Mouse (Mus musculus): Measurements from ENCODE around the gene Il9. TPM values are rescaled to one million over a fixed set of nuclear protein-coding genes. Genes with fewer than 3 reads are reported as not detected.
A peak's percentile ranks its signal among the peaks of the same experiment; 100 is the strongest.

Gene Il9
- polyA plus RNA-seq, 1 experiment from 2014 or later: not detected

- no peak overlapping the region for H3K9ac ChIP-seq
- H3K27ac ChIP-seq: no peak overlapping the region
- H3K4me2 ChIP-seq: no peak overlapping the region
- no peaks in the 10 kb centered on the region for H3K36me3 ChIP-seq
- ATAC-seq (ENCODE audit: insufficient number of reproducible peaks, insufficient read depth, low FRiP score, low TSS enrichment, low read depth): no peak
- no peaks in the 10 kb centered on the region for H3K4me1 ChIP-seq
- no peak overlapping the region for H3K4me3 ChIP-seq
- H3K27me3 ChIP-seq: no peaks in the 10 kb centered on the region; the same call in 1 of the 2 replicates
- no peaks in the 10 kb centered on the region for H3K9me3 ChIP-seq
- WGBS: 87% methylated on average over 6 of the region's 6 CpGs
Measured at GRCm38 (mm10) chr13:56471211-56471610, 10.8 kb downstream of the Il9 start.

GRCm38 (mm10) chr13:56468536-56468935 is 13.5 kb downstream of the Il9 start:
- 91% methylated on average over 4 of the region's 4 CpGs for WGBS

GRCm38 (mm10) chr13:56467786-56468185 is 14.3 kb downstream of the Il9 start:
- Histone ChIP-seq H3K36me3 (no peaks in the 10 kb centered on the region), H3K4me2 (no peak overlapping the region), H3K4me3 (no peak overlapping the region), H3K27me3 (no peaks in the 10 kb centered on the region), H3K9me3 (no peaks in the 10 kb centered on the region), H3K27ac (no peak overlapping the region), H3K9ac (no peak overlapping the region), H3K4me1 (no peaks in the 10 kb centered on the region)
- no peak for ATAC-seq (ENCODE audit: insufficient number of reproducible peaks, insufficient read depth, low FRiP score, low TSS enrichment, low read depth)
- 93% methylated on average over 7 of the region's 7 CpGs for WGBS

More at GRCm38 (mm10) chr13:56468536-56468935, 13.5 kb downstream of the Il9 start:
- Histone ChIP-seq H3K27ac (no peak overlapping the region), H3K36me3 (no peaks in the 10 kb centered on the region), H3K27me3 (no peaks in the 10 kb centered on the region), H3K9me3 (no peaks in the 10 kb centered on the region), H3K4me3 (no peak overlapping the region), H3K4me2 (no peak overlapping the region), H3K9ac (no peak overlapping the region), H3K4me1 (no peaks in the 10 kb centered on the region)
- ATAC-seq (ENCODE audit: insufficient number of reproducible peaks, insufficient read depth, low FRiP score, low TSS enrichment, low read depth): no peak

GRCm38 (mm10) chr13:56463750-56464149 is 18.3 kb downstream of the Il9 start:
- Histone ChIP-seq H3K9ac (no peak overlapping the region), H3K4me2 (no peak overlapping the region), H3K27ac (no peak overlapping the region), H3K9me3 (no peaks in the 10 kb centered on the region), H3K4me1 (no peaks in the 10 kb centered on the region), H3K27me3 (no peaks in the 10 kb centered on the region), H3K4me3 (no peak overlapping the region), H3K36me3 (no peaks in the 10 kb centered on the region)
- WGBS: 83% methylated on average over 6 of the region's 6 CpGs
- ATAC-seq (ENCODE audit: insufficient number of reproducible peaks, insufficient read depth, low FRiP score, low TSS enrichment, low read depth): no peak

GRCm38 (mm10) chr13:56463261-56463660 is 18.8 kb downstream of the Il9 start:
- no peaks in the 10 kb centered on the region for H3K36me3 ChIP-seq
- WGBS: 90% methylated on average over 7 of the region's 7 CpGs
- peaks cover 3% of the 10 kb centered on the region; the same call in 1 of the 2 replicates for H3K4me1 ChIP-seq
- no peak overlapping the region for H3K4me2 ChIP-seq
- H3K9me3 ChIP-seq: no peaks in the 10 kb centered on the region
- no peak overlapping the region for H3K9ac ChIP-seq
- H3K27ac ChIP-seq: no peak overlapping the region
- ATAC-seq (ENCODE audit: insufficient number of reproducible peaks, insufficient read depth, low FRiP score, low TSS enrichment, low read depth): no peak
- H3K27me3 ChIP-seq: no peaks in the 10 kb centered on the region
- H3K4me3 ChIP-seq: no peak overlapping the region

GRCm38 (mm10) chr13:56462791-56463190 is 19.3 kb downstream of the Il9 start:
- Histone ChIP-seq H3K4me2 (no peak overlapping the region), H3K27ac (no peak overlapping the region), H3K4me1 (peaks cover 8% of the 10 kb centered on the region), H3K27me3 (no peaks in the 10 kb centered on the region), H3K9ac (no peak overlapping the region), H3K4me3 (no peak overlapping the region), H3K9me3 (no peaks in the 10 kb centered on the region), H3K36me3 (no peaks in the 10 kb centered on the region)
- ATAC-seq (ENCODE audit: insufficient number of reproducible peaks, insufficient read depth, low FRiP score, low TSS enrichment, low read depth): no peak
- 86% methylated on average over 4 of the region's 4 CpGs for WGBS

- Histone ChIP-seq H3K9me3 (no peaks in the 10 kb centered on the region), H3K27me3 (peaks cover 7% of the 10 kb centered on the region; the same call in 1 of the 2 replicates), H3K4me3 (no peak overlapping the region), H3K9ac (no peak overlapping the region), H3K4me1 (peaks cover 12% of the 10 kb centered on the region), H3K27ac (no peak overlapping the region), H3K4me2 (no peak overlapping the region), H3K36me3 (no peaks in the 10 kb centered on the region)
- 80% methylated on average over 4 of the region's 4 CpGs for WGBS
- no peak for ATAC-seq (ENCODE audit: insufficient number of reproducible peaks, insufficient read depth, low FRiP score, low TSS enrichment, low read depth)
Measured at GRCm38 (mm10) chr13:56461460-56461859, 20.6 kb downstream of the Il9 start.

GRCm38 (mm10) chr13:56458001-56458400 is 24.0 kb downstream of the Il9 start:
- no peak overlapping the region for H3K4me3 ChIP-seq
- H3K4me2 ChIP-seq: peak overlapping the region; percentile 5; the same call in 1 of the 2 replicates
- H3K9ac ChIP-seq: 0 out of 2 replicates have a peak overlapping the region, but pooled peaks have one; percentile 32
- no peak for ATAC-seq (ENCODE audit: insufficient number of reproducible peaks, insufficient read depth, low FRiP score, low TSS enrichment, low read depth)
- H3K9me3 ChIP-seq: no peaks in the 10 kb centered on the region
- no peaks in the 10 kb centered on the region for H3K36me3 ChIP-seq
- peaks cover 7% of the 10 kb centered on the region; the same call in 1 of the 2 replicates for H3K27me3 ChIP-seq
- no peak overlapping the region for H3K27ac ChIP-seq
- WGBS: 35% methylated on average over 9 of the region's 9 CpGs
- H3K4me1 ChIP-seq: peaks cover 12% of the 10 kb centered on the region

GRCm38 (mm10) chr13:56450035-56450434 is 32.0 kb downstream of the Il9 start:
- H3K4me2 ChIP-seq: no peak overlapping the region
- no peak overlapping the region for H3K9ac ChIP-seq
- H3K27ac ChIP-seq: no peak overlapping the region
- H3K4me1 ChIP-seq: peaks cover 13% of the 10 kb centered on the region; the same call in 1 of the 2 replicates
- no peaks in the 10 kb centered on the region for H3K9me3 ChIP-seq
- H3K36me3 ChIP-seq: no peaks in the 10 kb centered on the region
- WGBS: 83% methylated on average over 8 of the region's 8 CpGs
- no peak overlapping the region for H3K4me3 ChIP-seq
- no peak for ATAC-seq (ENCODE audit: insufficient number of reproducible peaks, insufficient read depth, low FRiP score, low TSS enrichment, low read depth)
- H3K27me3 ChIP-seq: no peaks in the 10 kb centered on the region

- Histone ChIP-seq H3K36me3 (no peaks in the 10 kb centered on the region), H3K27ac (no peak overlapping the region; the same call in 1 of the 2 replicates), H3K9ac (no peak overlapping the region), H3K4me2 (no peak overlapping the region), H3K4me3 (no peak overlapping the region), H3K9me3 (no peaks in the 10 kb centered on the region), H3K4me1 (peaks cover 13% of the 10 kb centered on the region; the same call in 1 of the 2 replicates), H3K27me3 (no peaks in the 10 kb centered on the region)
- no peak for ATAC-seq (ENCODE audit: insufficient number of reproducible peaks, insufficient read depth, low FRiP score, low TSS enrichment, low read depth)
- 67% methylated on average over 10 of the region's 10 CpGs for WGBS
Measured at GRCm38 (mm10) chr13:56449239-56450030, 32.6 kb downstream of the Il9 start.

- 86% methylated on average over 6 of the region's 6 CpGs for WGBS
- H3K9ac ChIP-seq: no peak overlapping the region
- no peaks in the 10 kb centered on the region for H3K9me3 ChIP-seq
- no peak for ATAC-seq (ENCODE audit: insufficient number of reproducible peaks, insufficient read depth, low FRiP score, low TSS enrichment, low read depth)
- peaks cover 13% of the 10 kb centered on the region; the same call in 1 of the 2 replicates for H3K4me1 ChIP-seq
- H3K27me3 ChIP-seq: peaks cover 12% of the 10 kb centered on the region
- H3K4me3 ChIP-seq: no peak overlapping the region
- no peaks in the 10 kb centered on the region for H3K36me3 ChIP-seq
- H3K4me2 ChIP-seq: no peak overlapping the region
- no peak overlapping the region for H3K27ac ChIP-seq
Measured at GRCm38 (mm10) chr13:56444996-56445395, 37.0 kb downstream of the Il9 start.

- Histone ChIP-seq H3K4me2 (no peak overlapping the region), H3K9me3 (no peaks in the 10 kb centered on the region), H3K9ac (no peak overlapping the region), H3K27me3 (peaks cover 21% of the 10 kb centered on the region), H3K4me3 (no peak overlapping the region), H3K4me1 (0 out of 2 replicates have a peak, but pooled peaks cover 6% of the 10 kb centered on the region), H3K27ac (no peak overlapping the region), H3K36me3 (no peaks in the 10 kb centered on the region)
- no peak for ATAC-seq (ENCODE audit: insufficient number of reproducible peaks, insufficient read depth, low FRiP score, low TSS enrichment, low read depth)
- WGBS: 91% methylated on average over 3 of the region's 3 CpGs
Measured at GRCm38 (mm10) chr13:56444112-56444511, 37.9 kb downstream of the Il9 start.

All from embryonic facial prominence, embryonic 13.5 days (tissue).